Mouse (Mus musculus): ENCODE data around the gene Rnf145. TPM values are rescaled to one million over a fixed set of nuclear protein-coding genes. Genes with fewer than 3 reads are reported as not detected.
"Not testable (repeated sequence)": the region's sequence is repeated elsewhere in the genome, so short reads cannot be mapped to it uniquely, and the experiment has no call there.

Rnf145 gene
- polyA plus RNA-seq, 1 experiment from 2014 or later: 123 TPM

- Histone ChIP-seq H3K27ac (no peak overlapping the region), H3K4me3 (no peak overlapping the region), H3K27me3 (replicated peaks) (no peaks in the 10 kb centered on the region), H3K9me3 (no peaks in the 10 kb centered on the region), H3K4me2 (no peak overlapping the region), H3K4me1 (no peaks in the 10 kb centered on the region), H3K36me3 (replicated peaks) (peaks cover 37% of the 10 kb centered on the region; the same call in 1 of the 2 replicates), H3K9ac (no peak overlapping the region)
- ATAC-seq (replicated peaks): no peak
- 93% methylated on average over 8 of the region's 8 CpGs for WGBS
Measured at GRCm38 (mm10) chr11:44560396-44560795, 41.6 kb downstream of the Rnf145 start.

- H3K9me3 ChIP-seq: no peaks in the 10 kb centered on the region
- no peaks in the 10 kb centered on the region for H3K4me1 ChIP-seq
- WGBS: 82% methylated on average over 21 of the region's 21 CpGs
- ATAC-seq (replicated peaks): no peak
- H3K27ac ChIP-seq: no peak overlapping the region
- no peak overlapping the region for H3K4me2 ChIP-seq
- peaks cover 43% of the 10 kb centered on the region; the same call in 1 of the 2 replicates for H3K36me3 ChIP-seq (replicated peaks)
- no peaks in the 10 kb centered on the region for H3K27me3 ChIP-seq (replicated peaks)
- no peak overlapping the region for H3K4me3 ChIP-seq
- no peak overlapping the region for H3K9ac ChIP-seq
Measured at GRCm38 (mm10) chr11:44561476-44562015, 42.8 kb downstream of the Rnf145 start.

DNA sequence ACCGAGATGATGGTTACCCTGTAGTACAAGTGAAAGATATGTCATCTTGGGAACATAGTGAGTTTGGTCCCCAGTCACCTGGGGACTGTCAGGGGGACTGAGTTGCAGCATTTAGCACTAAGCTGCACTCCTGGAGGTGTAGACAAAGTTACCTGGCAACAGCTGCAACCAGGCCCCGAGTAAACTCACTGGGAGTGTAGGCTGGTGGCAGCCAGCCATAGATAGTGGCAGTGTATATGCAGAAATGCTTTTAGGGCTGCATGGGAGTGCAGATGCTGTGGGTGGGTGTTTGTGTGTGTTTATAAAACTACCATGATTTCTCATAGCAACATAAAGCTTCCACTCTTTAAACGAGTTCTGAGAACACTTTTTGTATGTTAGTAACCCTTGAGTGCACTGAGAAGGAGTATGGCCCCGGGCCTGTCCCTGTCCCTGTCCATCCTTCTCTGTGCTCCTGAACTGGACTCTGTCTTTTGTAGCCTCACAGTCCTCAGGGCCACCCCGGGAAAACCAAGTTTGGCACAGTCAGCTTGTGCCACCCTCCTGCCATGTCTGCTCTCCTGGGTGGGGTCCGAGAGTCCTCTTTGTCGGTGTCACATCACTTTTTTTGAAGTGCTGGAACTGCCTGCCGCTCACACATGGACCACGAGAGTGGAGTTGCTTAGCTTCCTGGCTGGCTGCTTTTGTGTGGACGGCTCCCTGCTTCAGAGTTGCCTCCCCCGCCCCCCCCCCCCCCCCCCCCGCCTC is 43.8 kb downstream of the Rnf145 start:
- no peak overlapping the region for H3K4me3 ChIP-seq
- H3K4me1 ChIP-seq: no peaks in the 10 kb centered on the region
- no peaks in the 10 kb centered on the region for H3K27me3 ChIP-seq (replicated peaks)
- ATAC-seq (replicated peaks): no peak
- no peak overlapping the region for H3K4me2 ChIP-seq
- no peak overlapping the region for H3K9ac ChIP-seq
- no peaks in the 10 kb centered on the region for H3K9me3 ChIP-seq
- no peak overlapping the region for H3K27ac ChIP-seq
- WGBS: 80% methylated on average over 12 of the region's 12 CpGs
- H3K36me3 ChIP-seq (replicated peaks): peaks cover 42% of the 10 kb centered on the region; the same call in 1 of the 2 replicates

DNA sequence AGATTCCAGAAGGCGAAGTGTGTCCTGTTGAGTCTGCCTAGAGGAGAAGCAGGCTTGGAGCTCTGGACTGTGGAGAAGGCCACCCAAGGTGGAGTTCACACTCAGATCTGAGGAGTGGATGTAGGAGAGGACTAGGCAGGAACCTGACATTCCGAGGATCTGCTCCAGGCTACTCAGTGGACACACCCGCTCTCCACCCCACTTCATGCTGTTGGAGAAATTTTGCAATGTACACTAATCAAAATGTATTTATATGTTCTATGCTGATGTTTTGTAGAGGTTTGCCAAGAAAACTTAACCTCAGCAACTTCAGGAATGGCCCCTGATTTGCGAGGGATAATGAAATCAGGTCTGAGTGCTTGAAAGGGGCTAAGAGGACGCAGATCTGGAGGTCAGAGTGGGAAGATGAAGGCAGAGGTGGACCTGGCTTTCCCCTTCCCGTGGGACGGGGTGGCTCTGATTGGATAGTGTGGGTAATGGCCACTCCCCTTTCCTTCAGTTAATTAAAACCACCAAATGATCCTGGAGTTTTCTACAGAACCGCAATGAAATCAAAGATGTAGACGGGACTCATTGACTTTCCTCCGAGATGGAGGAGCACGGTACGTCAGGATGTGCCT is 45.6 kb downstream of the Rnf145 start:
- Histone ChIP-seq H3K9ac (no peak overlapping the region), H3K4me1 (no peaks in the 10 kb centered on the region), H3K27me3 (replicated peaks) (no peaks in the 10 kb centered on the region), H3K27ac (no peak overlapping the region), H3K36me3 (replicated peaks) (peaks cover 39% of the 10 kb centered on the region; the same call in 1 of the 2 replicates), H3K4me2 (no peak overlapping the region), H3K9me3 (no peaks in the 10 kb centered on the region), H3K4me3 (no peak overlapping the region)
- 92% methylated on average over 12 of the region's 12 CpGs for WGBS
- no peak for ATAC-seq (replicated peaks)

- no peak overlapping the region for H3K4me3 ChIP-seq
- H3K27me3 ChIP-seq (replicated peaks): no peaks in the 10 kb centered on the region
- no peaks in the 10 kb centered on the region for H3K4me1 ChIP-seq
- H3K27ac ChIP-seq: no peak overlapping the region
- H3K9ac ChIP-seq: no peak overlapping the region
- H3K36me3 ChIP-seq (replicated peaks): peaks cover 36% of the 10 kb centered on the region; the same call in 1 of the 2 replicates
- ATAC-seq (replicated peaks): no peak
- H3K4me2 ChIP-seq: no peak overlapping the region
- no peaks in the 10 kb centered on the region for H3K9me3 ChIP-seq
Measured at GRCm38 (mm10) chr11:44564940-44565339, 46.2 kb downstream of the Rnf145 start.

GRCm38 (mm10) chr11:44570336-44570735 is 51.6 kb downstream of the Rnf145 start:
- not testable (repeated sequence) for H3K4me3 ChIP-seq; H3K27ac ChIP-seq; H3K9ac ChIP-seq; H3K4me2 ChIP-seq; H3K27me3 ChIP-seq (replicated peaks); H3K4me1 ChIP-seq; H3K9me3 ChIP-seq; ATAC-seq (replicated peaks)
- H3K36me3 ChIP-seq (replicated peaks): peaks cover 11% of the 10 kb centered on the region; the same call in 1 of the 2 replicates
- WGBS: 92% methylated on average over 4 of the region's 4 CpGs

DNA sequence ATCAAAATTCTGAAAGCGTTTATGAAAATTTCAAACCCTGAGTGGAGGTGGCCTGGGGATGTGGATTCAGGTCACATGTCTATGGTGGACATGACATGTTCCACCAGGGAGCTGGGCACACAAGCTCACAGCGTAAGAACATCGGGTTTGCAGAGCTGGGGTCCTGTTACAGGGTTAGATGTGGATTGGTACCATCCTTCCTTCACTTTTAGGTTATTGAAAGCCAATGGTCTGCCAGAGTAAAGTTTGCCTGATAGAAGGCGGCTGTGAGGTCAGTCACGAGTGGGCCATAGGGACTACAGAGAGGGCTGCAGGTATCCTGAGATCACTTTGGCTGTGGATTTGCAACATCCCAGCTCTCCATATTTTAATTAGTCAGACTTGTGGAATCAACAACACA is 54.0 kb downstream of the Rnf145 start:
- 98% methylated on average over 5 of the region's 5 CpGs for WGBS
- no peak overlapping the region for H3K27ac ChIP-seq
- H3K36me3 ChIP-seq (replicated peaks): no peaks in the 10 kb centered on the region
- no peak overlapping the region for H3K4me2 ChIP-seq
- ATAC-seq (replicated peaks): no peak
- H3K9ac ChIP-seq: no peak overlapping the region
- no peak overlapping the region for H3K4me3 ChIP-seq
- no peaks in the 10 kb centered on the region for H3K4me1 ChIP-seq
- no peaks in the 10 kb centered on the region for H3K27me3 ChIP-seq (replicated peaks)
- no peaks in the 10 kb centered on the region for H3K9me3 ChIP-seq

- Histone ChIP-seq H3K27ac (no peak overlapping the region), H3K27me3 (replicated peaks) (no peaks in the 10 kb centered on the region), H3K4me3 (no peak overlapping the region), H3K9me3 (no peaks in the 10 kb centered on the region), H3K4me1 (no peaks in the 10 kb centered on the region), H3K4me2 (no peak overlapping the region), H3K36me3 (replicated peaks) (no peaks in the 10 kb centered on the region), H3K9ac (no peak overlapping the region)
- ATAC-seq (replicated peaks): no peak
- 77% methylated on average over 3 of the region's 3 CpGs for WGBS
Measured at GRCm38 (mm10) chr11:44573396-44573795, 54.6 kb downstream of the Rnf145 start.

DNA sequence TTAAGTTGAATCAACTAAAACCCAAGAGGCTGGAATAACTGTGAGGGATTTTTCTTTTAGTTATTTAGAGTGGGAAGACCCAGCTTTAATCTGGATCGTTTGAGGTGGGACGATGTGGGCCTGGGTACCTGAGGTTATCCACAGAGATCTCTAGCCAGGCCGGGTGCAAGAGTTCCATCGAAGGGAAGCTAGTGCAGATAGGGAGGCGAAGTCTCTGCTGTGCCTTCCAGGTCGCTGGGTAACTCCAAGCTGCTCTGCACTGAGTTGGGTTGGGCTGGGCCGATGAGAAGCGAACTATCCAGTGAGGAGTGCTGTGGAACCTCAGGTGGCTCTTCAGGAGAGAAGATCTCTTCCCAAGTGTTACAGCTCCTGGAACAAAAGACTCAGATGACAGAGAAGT is 55.6 kb downstream of the Rnf145 start:
- no peak overlapping the region for H3K9ac ChIP-seq
- no peaks in the 10 kb centered on the region for H3K9me3 ChIP-seq
- no peak overlapping the region for H3K4me3 ChIP-seq
- H3K4me1 ChIP-seq: no peaks in the 10 kb centered on the region
- no peaks in the 10 kb centered on the region for H3K27me3 ChIP-seq (replicated peaks)
- 91% methylated on average over 8 of the region's 8 CpGs for WGBS
- no peak overlapping the region for H3K27ac ChIP-seq
- H3K36me3 ChIP-seq (replicated peaks): no peaks in the 10 kb centered on the region
- no peak for ATAC-seq (replicated peaks)
- no peak overlapping the region for H3K4me2 ChIP-seq

GRCm38 (mm10) chr11:44574820-44575219 is 56.1 kb downstream of the Rnf145 start:
- Histone ChIP-seq H3K4me3 (no peak overlapping the region), H3K4me2 (no peak overlapping the region), H3K27me3 (replicated peaks) (no peaks in the 10 kb centered on the region), H3K9me3 (no peaks in the 10 kb centered on the region), H3K36me3 (replicated peaks) (no peaks in the 10 kb centered on the region), H3K27ac (no peak overlapping the region), H3K4me1 (no peaks in the 10 kb centered on the region), H3K9ac (no peak overlapping the region)
- ATAC-seq (replicated peaks): no peak
- WGBS: 97% methylated on average over 5 of the region's 5 CpGs

- H3K9me3 ChIP-seq: no peaks in the 10 kb centered on the region
- H3K9ac ChIP-seq: no peak overlapping the region
- 81% methylated on average over 9 of the region's 9 CpGs for WGBS
- no peaks in the 10 kb centered on the region for H3K27me3 ChIP-seq (replicated peaks)
- H3K4me2 ChIP-seq: no peak overlapping the region
- ATAC-seq (replicated peaks): no peak
- H3K4me1 ChIP-seq: no peaks in the 10 kb centered on the region
- H3K4me3 ChIP-seq: no peak overlapping the region
- H3K36me3 ChIP-seq (replicated peaks): no peaks in the 10 kb centered on the region
- H3K27ac ChIP-seq: no peak overlapping the region
Measured at GRCm38 (mm10) chr11:44577911-44578310, 59.1 kb downstream of the Rnf145 start.

DNA sequence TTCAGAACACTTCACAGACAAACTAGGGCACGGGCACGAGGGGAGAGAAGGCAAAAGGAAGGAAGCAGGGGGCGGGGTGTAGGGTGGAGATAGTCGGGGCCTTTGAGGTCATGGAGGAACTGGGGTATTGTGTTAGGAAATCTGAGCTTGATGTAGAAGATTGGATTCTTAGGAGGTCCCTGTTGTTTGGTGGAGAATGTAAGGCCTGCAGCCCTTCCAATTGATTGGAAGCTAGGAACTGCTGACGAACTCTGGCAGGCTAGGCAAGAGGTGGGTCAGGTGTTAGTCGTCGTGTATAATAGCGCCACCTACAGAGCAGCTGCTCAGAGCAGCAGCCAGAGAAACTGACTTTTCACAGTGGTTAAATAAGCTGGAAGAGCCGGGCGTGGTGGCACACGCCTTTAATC is 62.5 kb downstream of the Rnf145 start:
- 34% methylated on average over 11 of the region's 11 CpGs for WGBS
- H3K27ac ChIP-seq: no peak overlapping the region
- no peak for ATAC-seq (replicated peaks)

More for the DNA sequence above, 62.5 kb downstream of the Rnf145 start:
- no peaks in the 10 kb centered on the region for H3K4me1 ChIP-seq
- H3K9me3 ChIP-seq: no peaks in the 10 kb centered on the region
- no peak overlapping the region for H3K4me2 ChIP-seq
- H3K4me3 ChIP-seq: no peak overlapping the region
- H3K9ac ChIP-seq: no peak overlapping the region
- H3K36me3 ChIP-seq (replicated peaks): no peaks in the 10 kb centered on the region
- no peaks in the 10 kb centered on the region for H3K27me3 ChIP-seq (replicated peaks)

Measured in midbrain, embryonic 15.5 days (tissue).